Mouse (Mus musculus) liver, embryonic 14.5 days (tissue): ENCODE data around the gene Lpxn.

Experiments
- CTCF ChIP-seq: IDR thresholded peaks from 2 replicates; pipeline ENCODE4 v1.5.1; 2016; ENCODE audit warnings: antibody characterized with exemption, low read depth, control low read depth
- EP300 ChIP-seq: IDR thresholded peaks from 2 replicates; pipeline ENCODE4 v1.6.1; 2016; ENCODE audit warnings: antibody characterized with exemption, low read depth

DNA sequence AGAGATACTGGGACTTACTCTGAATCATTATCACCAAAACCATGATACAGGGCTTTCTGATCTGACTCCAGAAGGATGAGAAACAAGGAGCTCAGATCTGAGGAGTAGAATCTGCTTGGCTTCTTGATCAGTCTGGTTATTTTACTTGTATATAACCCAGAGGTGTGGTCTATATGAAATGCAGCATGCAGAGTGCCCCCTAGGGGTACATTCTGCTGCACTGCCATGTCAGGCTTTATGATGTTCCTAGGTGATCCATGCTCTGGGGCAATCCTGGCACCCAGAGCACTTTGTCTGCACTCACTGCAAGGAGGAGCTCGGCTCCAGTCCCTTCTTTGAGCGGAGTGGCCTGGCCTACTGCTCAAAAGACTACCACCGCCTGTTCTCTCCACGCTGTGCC, 28.6 kb downstream of the Lpxn start:
- TF ChIP-seq CTCF (peak; percentile 46), EP300 (no peak)
